Mouse (Mus musculus): ENCODE measurements around the gene Slc45a1. TPM values are rescaled to one million over a fixed set of nuclear protein-coding genes. Genes with fewer than 3 reads are reported as not detected.

Slc45a1 gene
- polyA plus RNA-seq, 1 experiment from 2014 or later, result 0.06 TPM

DNA sequence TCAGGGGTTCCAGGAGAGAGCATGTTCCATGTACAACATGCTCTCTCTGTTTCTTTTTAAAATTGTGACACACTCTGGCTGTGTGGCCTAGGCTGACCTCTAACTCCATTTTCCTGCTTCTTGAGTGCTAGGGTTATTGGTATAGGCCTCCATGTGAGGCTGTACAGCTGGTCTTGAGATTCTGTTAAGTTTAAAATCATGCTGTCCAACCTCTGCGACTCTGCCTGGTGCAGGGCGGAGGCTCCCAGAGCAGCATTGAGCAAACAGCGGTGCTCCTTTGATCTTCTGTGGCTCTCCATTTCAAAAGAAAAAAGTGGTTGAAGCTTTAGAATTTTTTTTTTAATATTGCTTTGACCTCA is 68.2 kb downstream of the Slc45a1 start:
- Histone ChIP-seq H3K27ac (peak overlapping the region; percentile 90), H3K4me1 (peaks cover 76% of the 10 kb centered on the region), H3K36me3 (no peaks in the 10 kb centered on the region), H3K9ac (no peak overlapping the region), H3K9me3 (no peaks in the 10 kb centered on the region), H3K4me3 (no peak overlapping the region), H3K27me3 (no peaks in the 10 kb centered on the region), H3K4me2 (peak overlapping the region; percentile 29)
- WGBS, result 15% methylated on average over 3 of the region's 3 CpGs
- peak; percentile 91 for ATAC-seq (ENCODE audit: borderline replicate concordance, extremely low read depth, low FRiP score, low TSS enrichment)

DNA sequence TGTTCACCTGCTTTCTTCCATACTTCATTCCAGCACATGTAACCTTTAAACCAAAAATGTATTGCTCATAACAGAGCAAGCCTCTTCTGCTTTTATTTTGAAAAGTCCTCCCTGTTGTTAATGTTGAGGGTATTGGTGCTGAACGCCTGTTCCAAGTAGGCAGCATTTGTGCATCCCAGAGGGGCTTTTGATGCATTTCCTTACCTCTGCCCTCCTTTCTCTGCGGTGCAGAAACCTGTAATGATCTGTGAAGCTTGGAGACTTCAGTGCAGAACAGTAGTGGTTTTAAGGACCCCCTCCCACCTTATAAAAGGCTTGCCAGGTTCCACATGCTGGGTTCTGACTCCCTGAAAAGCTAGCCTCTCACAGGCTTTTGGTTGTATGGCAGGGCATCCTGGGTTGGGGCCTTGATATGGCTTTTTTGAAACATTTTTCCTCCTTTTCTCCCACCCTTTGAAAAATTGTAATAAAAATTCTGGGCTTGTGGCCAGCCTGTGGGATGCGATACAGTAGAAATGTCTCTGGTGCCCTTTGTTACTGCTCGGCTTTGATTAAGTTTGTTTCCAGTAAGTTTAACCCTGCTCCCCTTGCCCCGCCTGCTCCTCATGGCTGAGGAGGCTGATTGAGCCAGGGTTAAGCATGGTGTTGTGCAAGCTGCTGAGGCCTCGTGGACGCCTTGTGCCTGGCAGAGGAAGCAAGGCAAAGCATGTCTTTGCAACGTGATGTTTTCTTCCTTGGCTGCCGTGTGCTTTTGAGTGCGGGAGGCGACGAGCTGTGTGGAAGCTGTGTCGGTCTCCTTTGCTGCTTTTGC is 68.8 kb downstream of the Slc45a1 start:
- Histone ChIP-seq H3K4me2 (peak overlapping the region; percentile 29), H3K4me3 (no peak overlapping the region), H3K4me1 (peaks cover 74% of the 10 kb centered on the region), H3K9ac (peak overlapping the region; percentile 28; the same call in 1 of the 2 replicates), H3K27ac (peak overlapping the region; percentile 90), H3K36me3 (no peaks in the 10 kb centered on the region), H3K9me3 (no peaks in the 10 kb centered on the region), H3K27me3 (no peaks in the 10 kb centered on the region)
- WGBS, result 9% methylated on average over 13 of the region's 13 CpGs
- peak; percentile 94 for ATAC-seq (ENCODE audit: borderline replicate concordance, extremely low read depth, low FRiP score, low TSS enrichment)

DNA sequence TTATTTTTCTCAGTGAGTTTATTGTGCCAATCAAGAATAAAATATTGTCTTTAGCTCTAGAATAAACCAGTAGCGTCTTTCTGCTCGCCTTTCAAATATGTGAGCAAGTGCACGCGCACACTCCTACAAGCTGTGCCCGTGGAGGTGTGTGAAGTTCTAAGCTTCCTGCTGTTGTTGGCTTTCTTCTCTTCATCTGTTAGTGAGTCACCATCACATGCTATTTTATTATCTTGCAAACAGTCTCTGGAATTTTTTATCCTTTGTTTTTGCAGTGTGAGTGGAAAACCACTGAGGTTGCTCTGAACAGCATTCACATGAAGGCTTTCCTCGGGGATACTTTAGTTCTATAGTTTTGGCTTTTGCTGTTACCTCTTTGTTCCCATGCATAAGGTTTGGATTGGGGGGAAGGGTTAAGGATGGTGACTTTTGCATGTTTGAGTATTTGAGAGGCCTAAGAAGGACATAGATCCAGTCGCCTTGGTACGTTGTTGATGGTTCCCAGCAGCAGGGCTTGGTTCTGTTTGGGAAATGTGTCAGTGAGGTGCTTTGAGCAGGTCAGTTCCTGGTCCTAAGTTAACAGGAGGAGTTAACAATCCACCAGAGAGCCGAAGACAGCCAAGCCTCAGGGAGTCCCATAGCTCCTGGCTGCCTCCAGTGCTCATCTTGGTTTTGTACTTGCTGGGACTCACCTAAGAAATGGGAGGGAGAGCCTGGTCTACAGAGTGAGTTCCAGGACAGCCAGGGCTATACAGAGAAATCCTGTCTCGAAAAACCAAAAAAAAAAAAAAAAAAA is 69.8 kb downstream of the Slc45a1 start:
- peaks cover 69% of the 10 kb centered on the region for H3K4me1 ChIP-seq
- H3K4me3 ChIP-seq, result no peak overlapping the region
- no peaks in the 10 kb centered on the region for H3K9me3 ChIP-seq
- 52% methylated on average over 10 of the region's 10 CpGs for whole genome bisulfite sequencing
- H3K36me3 ChIP-seq, result peaks cover 3% of the 10 kb centered on the region; the same call in 1 of the 2 replicates
- H3K9ac ChIP-seq, result no peak overlapping the region
- ATAC-seq (ENCODE audit: borderline replicate concordance, extremely low read depth, low FRiP score, low TSS enrichment), result no peak
- no peak overlapping the region for H3K4me2 ChIP-seq
- no peaks in the 10 kb centered on the region for H3K27me3 ChIP-seq
- H3K27ac ChIP-seq, result peak overlapping the region; percentile 79

Other genes starting within 250 kb of the Slc45a1 start
- gene Errfi1, start 201.7 kb upstream of the Slc45a1 start, polyA plus RNA-seq (2015; fragmentation: Nextera tagmentation; extraction: Ambion mirVana), result 41.7 and 42.7 TPM in 2 replicates